Mouse (Mus musculus) urinary bladder, postnatal 4 days (tissue): ENCODE results near the gene Vkorc1.
"Not testable (repeated sequence)": the region's sequence is repeated elsewhere in the genome, so short reads cannot be mapped to it uniquely, and the experiment has no call there.

ENCODE experiments used
- DNase-seq, 2 experiments: peaks; one replicate each; pipeline ENCODE4 v3.0.0; 2021 to 2022; ENCODE audit warnings: low spot score in 2 of 2

Gene Vkorc1

GRCm38 (mm10) chr7:127895442-127895841 is at the start of gene Vkorc1, which contains the start of gene Gm21974:
Vkorc1 (minus strand) TSS chr7:127895617.
Gm21974 (minus strand) TSS chr7:127895454.
- peak; percentile 94 to 95 for DNase-seq

GRCm38 (mm10) chr7:127944614-127945013 is 49.2 kb upstream of the Vkorc1 start:
- DNase-seq: no peak

DNA sequence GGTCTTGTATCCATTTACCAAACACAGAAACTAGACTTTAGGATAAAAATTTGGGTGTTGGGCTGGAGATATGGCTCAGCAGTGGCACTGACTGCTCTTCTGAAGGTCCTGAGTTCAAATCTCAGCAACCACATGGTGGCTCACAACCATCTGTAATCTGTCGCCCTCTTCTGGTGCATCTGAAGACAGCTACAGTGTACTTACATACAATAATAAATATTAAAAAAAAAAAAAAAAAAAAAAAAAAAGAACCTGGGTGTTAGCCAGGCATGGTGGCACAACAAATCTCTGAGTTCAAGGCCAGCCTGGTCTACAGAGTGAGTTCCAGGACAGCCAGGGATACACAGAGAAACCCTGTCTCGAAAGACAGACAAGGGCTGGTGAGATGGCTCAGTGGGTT is 46.7 kb upstream of the Vkorc1 start:
- DNase-seq: not testable (repeated sequence)

DNA sequence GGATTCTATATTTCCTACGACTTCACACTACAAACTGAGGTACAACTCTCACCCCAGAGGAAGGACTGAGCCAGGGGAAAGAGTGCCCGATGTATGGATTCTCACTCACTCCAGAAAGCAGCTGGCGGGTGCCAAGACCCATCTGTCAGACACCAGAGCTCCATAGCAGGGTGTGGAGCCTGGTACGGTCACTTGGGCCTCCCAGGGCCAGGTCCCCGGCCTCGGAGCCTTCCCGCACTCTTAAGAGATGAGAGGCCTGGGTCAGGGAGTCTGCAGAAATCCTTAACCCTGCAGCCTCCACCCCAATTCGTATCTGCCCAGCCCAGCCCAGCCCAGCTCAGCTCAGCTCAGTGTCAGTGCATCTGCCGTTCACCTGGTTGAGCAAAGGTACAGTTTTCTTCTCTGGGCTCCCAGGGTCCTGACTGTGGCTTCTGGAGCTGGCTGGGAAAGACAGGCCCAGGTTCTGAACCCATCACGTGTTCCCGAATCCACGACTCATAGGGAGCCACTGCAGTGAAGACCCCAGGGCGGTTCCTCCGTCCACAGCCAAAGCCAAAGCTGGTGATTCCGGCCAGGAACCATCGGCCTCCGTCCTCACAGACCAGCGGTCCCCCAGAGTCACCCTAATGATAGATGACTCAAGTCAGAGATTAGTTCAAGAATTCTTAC is 40.9 kb upstream of the Vkorc1 start:
- no peak for DNase-seq

DNA sequence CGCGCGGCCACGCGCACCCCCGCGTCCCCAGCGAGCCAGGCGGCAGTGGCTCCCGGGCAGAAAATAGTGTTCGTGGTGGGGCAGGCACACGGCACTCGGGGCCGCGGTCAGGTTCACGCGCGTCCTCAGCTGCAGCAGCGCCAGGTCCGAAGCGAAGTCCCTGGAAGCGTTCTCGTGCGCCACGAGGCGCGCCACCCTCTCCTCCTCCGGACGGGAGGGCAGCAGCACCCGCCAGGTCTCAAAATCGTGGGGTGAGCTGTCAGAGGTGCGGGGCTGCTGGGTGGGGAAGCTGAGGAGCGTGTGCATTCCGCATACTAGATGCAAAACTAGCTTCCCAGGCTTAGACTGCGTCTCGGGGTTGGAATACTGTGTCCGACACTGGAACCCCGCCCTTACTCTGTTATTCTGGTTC is 40.3 kb upstream of the Vkorc1 start:
- no peak for DNase-seq

- peak; percentile 96 for DNase-seq
These were observed 39.8 kb upstream of the Vkorc1 start for GRCm38 (mm10) chr7:127935028-127935722.

- no peak for DNase-seq
These were observed 38.7 kb upstream of the Vkorc1 start for GRCm38 (mm10) chr7:127934075-127934474.

GRCm38 (mm10) chr7:127932273-127933031 is 37.0 kb upstream of the Vkorc1 start:
- DNase-seq: no peak

DNA sequence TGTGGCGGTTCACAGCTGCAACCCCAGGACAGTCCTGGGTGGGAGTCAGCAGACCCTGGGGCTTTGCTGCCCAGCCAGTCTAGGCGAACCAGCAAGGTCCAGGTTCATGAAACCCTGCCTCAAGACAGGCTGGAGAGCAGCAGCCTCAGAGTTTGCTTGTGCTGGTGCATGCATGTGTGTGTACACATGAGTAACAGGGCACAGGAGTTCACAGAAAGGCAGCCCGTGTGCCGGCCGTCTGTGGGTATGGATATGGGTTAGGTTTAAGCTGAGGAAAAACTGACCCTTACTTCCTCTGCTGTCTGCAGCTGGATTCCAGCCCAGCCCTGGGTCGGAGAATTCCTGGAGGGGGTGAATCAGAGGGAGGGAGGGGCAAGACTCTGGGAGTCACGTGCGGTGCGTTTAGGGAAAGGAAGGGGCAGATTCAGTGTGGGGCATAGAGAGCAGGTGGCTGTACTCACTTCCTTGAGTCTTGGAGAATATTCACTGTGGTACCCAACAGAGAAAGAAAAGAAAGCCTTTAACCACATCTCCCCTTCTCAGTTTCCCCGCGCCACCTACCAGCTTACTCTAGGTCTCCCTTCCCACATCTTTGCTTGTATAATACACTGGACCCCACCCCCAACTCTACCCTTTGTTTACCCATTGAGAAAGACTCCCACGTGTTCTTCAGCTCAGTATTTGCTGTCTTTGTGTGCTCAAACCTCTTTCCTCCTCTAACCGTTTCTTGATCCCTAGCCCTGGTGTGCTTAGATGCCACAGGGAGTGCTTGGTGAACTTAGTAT is 36.1 kb upstream of the Vkorc1 start:
- DNase-seq: peak in 1 of 2 experiments; percentile 56

- DNase-seq: no peak
These were observed 35.2 kb upstream of the Vkorc1 start for GRCm38 (mm10) chr7:127930636-127931035.

GRCm38 (mm10) chr7:127929923-127930322 is 34.5 kb upstream of the Vkorc1 start, which contains the start of gene Prss8:
Prss8 (minus strand) TSS chr7:127930104.
- DNase-seq: no peak

- DNase-seq: no peak
These were observed 33.2 kb upstream of the Vkorc1 start for GRCm38 (mm10) chr7:127928596-127928995.

GRCm38 (mm10) chr7:127927726-127928125 is 32.3 kb upstream of the Vkorc1 start:
- DNase-seq: no peak

GRCm38 (mm10) chr7:127926846-127927245 is 31.4 kb upstream of the Vkorc1 start:
- DNase-seq: no peak

- no peak for DNase-seq
These were observed 30.6 kb upstream of the Vkorc1 start for GRCm38 (mm10) chr7:127926066-127926465.

- no peak for DNase-seq
These were observed 29.8 kb upstream of the Vkorc1 start for GRCm38 (mm10) chr7:127925252-127925651.

- no peak for DNase-seq
These were observed 28.3 kb upstream of the Vkorc1 start for GRCm38 (mm10) chr7:127923714-127924113.

- DNase-seq: no peak
These were observed 27.2 kb upstream of the Vkorc1 start for GRCm38 (mm10) chr7:127922451-127923275.

- DNase-seq: no peak
These were observed 26.1 kb upstream of the Vkorc1 start for GRCm38 (mm10) chr7:127921516-127921915.

DNA sequence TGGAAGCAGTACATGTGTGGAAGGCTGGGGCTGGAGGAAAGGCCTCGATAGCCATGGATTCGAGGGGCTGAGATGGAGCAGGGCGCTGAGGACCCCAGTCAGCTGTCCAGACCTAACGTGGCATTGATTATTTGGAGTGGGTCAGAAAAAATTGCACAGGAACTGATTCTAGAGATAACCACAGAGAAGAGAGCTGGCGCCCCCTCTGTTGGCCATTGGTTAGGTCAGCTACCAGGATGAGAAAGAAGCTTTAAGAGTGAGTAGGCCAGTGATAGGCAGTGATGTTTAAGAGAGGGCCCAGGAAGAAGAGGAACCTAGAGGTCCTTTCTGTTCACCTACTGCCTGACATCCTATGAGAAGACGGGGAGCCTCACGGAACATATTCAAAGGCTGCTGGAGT is 23.9 kb upstream of the Vkorc1 start:
- DNase-seq: no peak

DNA sequence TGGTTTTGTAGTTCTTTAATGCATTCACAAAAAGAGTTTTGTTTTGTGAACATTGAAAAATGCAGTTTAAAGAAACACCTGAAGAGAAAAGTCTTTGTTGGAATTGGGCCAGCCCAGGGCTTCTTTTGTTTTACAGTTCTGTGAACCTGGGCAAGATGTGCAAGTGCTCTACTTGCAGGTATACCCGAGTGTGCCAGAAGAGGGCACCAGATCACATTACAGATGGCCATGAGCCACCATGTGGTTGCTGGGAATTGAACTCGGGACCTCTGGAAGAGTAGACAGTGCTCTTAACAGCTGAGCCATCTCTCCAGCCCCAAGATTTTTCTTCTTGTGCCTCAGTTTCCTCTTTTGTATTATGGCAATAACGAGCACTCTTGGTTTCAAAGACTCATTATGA is 22.8 kb upstream of the Vkorc1 start:
- DNase-seq: no peak
